Mouse (Mus musculus) embryonic facial prominence, embryonic 11.5 days (tissue): Measurements from ENCODE around the gene Galntl6. TPM values are rescaled to one million over a fixed set of nuclear protein-coding genes. Genes with fewer than 3 reads are reported as not detected.

Experiments
- ATAC-seq: fragments of 200-750 bp; cut with Nextera tagmentation; replicated peaks from 2 replicates; pipeline ENCODE4 v1.8.0; 2017; ENCODE audit warnings: low read depth; ENCODE audit not compliant: insufficient number of reproducible peaks, low FRiP score, low TSS enrichment
- DNase-seq: peaks from one replicate; pipeline ENCODE4 v3.0.0-alpha.2; 2015; ENCODE audit warnings: low spot score
- H3K27ac ChIP-seq: fragments of 300-500 bp; sonication (generic); replicated peaks from 2 replicates; pipeline ENCODE4 v1.5.1; 2014; ENCODE audit warnings: mild to moderate bottlenecking, low read depth, low read length, control low read depth
- H3K27me3 ChIP-seq: fragments of 300-500 bp; sonication (generic); 2 replicates; pipeline ENCODE4 v1.6.1; 2014; ENCODE audit warnings: mild to moderate bottlenecking, low read length, moderate library complexity, mixed read lengths; ENCODE audit not compliant: control insufficient read depth, insufficient read depth
- H3K36me3 ChIP-seq: fragments of 300-500 bp; sonication (generic); replicated peaks from 2 replicates; pipeline ENCODE4 v1.6.1; 2014; ENCODE audit warnings: low read depth, mild to moderate bottlenecking, low read length, moderate library complexity, mixed read lengths; ENCODE audit not compliant: control insufficient read depth, insufficient read depth
- H3K4me1 ChIP-seq: fragments of 300-500 bp; sonication (generic); 2 replicates; pipeline ENCODE4 v1.6.1; 2014; ENCODE audit warnings: low read length, mixed read lengths; ENCODE audit not compliant: control insufficient read depth, insufficient read depth
- H3K4me2 ChIP-seq: fragments of 300-500 bp; sonication (generic); 2 replicates; pipeline ENCODE4 v1.6.1; 2014; ENCODE audit warnings: low read depth, mild to moderate bottlenecking, control low read depth, low read length, moderate library complexity
- H3K4me3 ChIP-seq: fragments of 300-500 bp; sonication (generic); 2 replicates; pipeline ENCODE4 v1.5.1; 2014; ENCODE audit warnings: low read depth, low read length, control low read depth
- H3K9ac ChIP-seq: fragments of 300-500 bp; sonication (generic); replicated peaks from 2 replicates; pipeline ENCODE4 v1.6.1; 2014; ENCODE audit warnings: mild to moderate bottlenecking, control low read depth, low read length
- H3K9me3 ChIP-seq: fragments of 300-500 bp; sonication (generic); replicated peaks from 2 replicates; pipeline ENCODE4 v1.6.1; 2016; ENCODE audit warnings: mild to moderate bottlenecking, low read length, inconsistent platforms, mixed read lengths; ENCODE audit not compliant: control insufficient read depth
- WGBS: fragments of 180-500 bp; shearing (Covaris S2); extraction: QIAGEN DNeasy Blood & Tissue Kit; methylation state at CpG from one replicate; pipeline ENCODE4 v1.1.7; 2014; 5-methylcytosine and 5-hydroxymethylcytosine counted together
- polyA plus RNA-seq: library from polyadenylated mRNA; unstranded; fragments of >200 nt; fragmentation: Nextera tagmentation; extraction: Ambion mirVana; gene quantifications from 2 replicates; pipeline ENCODE4 v1.2.1, GENCODE M21; 2014

Gene Galntl6
- polyA plus RNA-seq, 1 experiment from 2014 or later = 0.74 TPM

- H3K27me3 ChIP-seq = no peaks in the 10 kb centered on the region
- no peak overlapping the region for H3K9ac ChIP-seq
- H3K4me3 ChIP-seq = no peak overlapping the region
- H3K36me3 ChIP-seq = no peaks in the 10 kb centered on the region
- H3K9me3 ChIP-seq = no peaks in the 10 kb centered on the region
- DNase-seq = no peak
- H3K4me2 ChIP-seq = no peak overlapping the region
- no peak for ATAC-seq
- no peaks in the 10 kb centered on the region for H3K4me1 ChIP-seq
- no peak overlapping the region for H3K27ac ChIP-seq
- WGBS = 75% methylated on average over 2 of the region's 2 CpGs
Observed at GRCm38 (mm10) chr8:57974093-57974492, 938.3 kb downstream of the Galntl6 start.

GRCm38 (mm10) chr8:57972832-57973231, 939.6 kb downstream of the Galntl6 start:
- Histone ChIP-seq H3K9ac (no peak overlapping the region), H3K36me3 (no peaks in the 10 kb centered on the region), H3K4me2 (no peak overlapping the region), H3K27me3 (no peaks in the 10 kb centered on the region), H3K4me1 (no peaks in the 10 kb centered on the region), H3K4me3 (no peak overlapping the region), H3K9me3 (no peaks in the 10 kb centered on the region), H3K27ac (no peak overlapping the region)
- ATAC-seq (no peak), DNase-seq (no peak)
- WGBS = 28% methylated on average over 3 of the region's 3 CpGs

- DNase-seq (peak; percentile 67), ATAC-seq (no peak)
- H3K4me2 ChIP-seq = no peak overlapping the region
- H3K36me3 ChIP-seq = no peaks in the 10 kb centered on the region
- no peaks in the 10 kb centered on the region for H3K4me1 ChIP-seq
- WGBS = 22% methylated on average over 6 of the region's 6 CpGs
- no peaks in the 10 kb centered on the region for H3K9me3 ChIP-seq
- H3K27me3 ChIP-seq = no peaks in the 10 kb centered on the region
- no peak overlapping the region for H3K4me3 ChIP-seq
- H3K27ac ChIP-seq = no peak overlapping the region
- no peak overlapping the region for H3K9ac ChIP-seq
Observed at GRCm38 (mm10) chr8:57966676-57967075, 945.8 kb downstream of the Galntl6 start.

GRCm38 (mm10) chr8:57965508-57965907, 946.9 kb downstream of the Galntl6 start:
- no peak; the same call in 1 of the 2 replicates for ATAC-seq
- no peak overlapping the region for H3K27ac ChIP-seq
- no peak overlapping the region for H3K4me2 ChIP-seq
- H3K36me3 ChIP-seq = no peaks in the 10 kb centered on the region
- no peak overlapping the region for H3K9ac ChIP-seq
- H3K4me1 ChIP-seq = no peaks in the 10 kb centered on the region
- H3K9me3 ChIP-seq = no peaks in the 10 kb centered on the region
- no peak for DNase-seq
- no peaks in the 10 kb centered on the region for H3K27me3 ChIP-seq
- H3K4me3 ChIP-seq = no peak overlapping the region
- WGBS = 42% methylated on average over 5 of the region's 5 CpGs

- Histone ChIP-seq H3K27me3 (no peaks in the 10 kb centered on the region), H3K9ac (no peak overlapping the region), H3K9me3 (no peaks in the 10 kb centered on the region), H3K4me3 (no peak overlapping the region), H3K36me3 (no peaks in the 10 kb centered on the region), H3K4me1 (no peaks in the 10 kb centered on the region), H3K4me2 (no peak overlapping the region), H3K27ac (no peak overlapping the region)
- ATAC-seq = no peak
- DNase-seq = no peak
- WGBS = 32% methylated on average over 12 of the region's 12 CpGs
Observed at GRCm38 (mm10) chr8:57962286-57963110, 949.9 kb downstream of the Galntl6 start.

- no peaks in the 10 kb centered on the region for H3K36me3 ChIP-seq
- WGBS = 48% methylated on average over 3 of the region's 3 CpGs
- H3K4me2 ChIP-seq = no peak overlapping the region
- H3K27me3 ChIP-seq = no peaks in the 10 kb centered on the region
- ATAC-seq (no peak), DNase-seq (no peak)
- no peaks in the 10 kb centered on the region for H3K4me1 ChIP-seq
- H3K9me3 ChIP-seq = no peaks in the 10 kb centered on the region
- no peak overlapping the region for H3K4me3 ChIP-seq
- no peak overlapping the region for H3K27ac ChIP-seq
- no peak overlapping the region for H3K9ac ChIP-seq
Observed at GRCm38 (mm10) chr8:57959136-57959535, 953.3 kb downstream of the Galntl6 start.

GRCm38 (mm10) chr8:57958121-57958901, 954.1 kb downstream of the Galntl6 start:
- ATAC-seq = peak; percentile 74
- Histone ChIP-seq H3K9me3 (no peaks in the 10 kb centered on the region), H3K27me3 (no peaks in the 10 kb centered on the region), H3K36me3 (no peaks in the 10 kb centered on the region), H3K4me1 (no peaks in the 10 kb centered on the region), H3K4me3 (no peak overlapping the region), H3K27ac (no peak overlapping the region), H3K9ac (no peak overlapping the region), H3K4me2 (no peak overlapping the region)
- DNase-seq = peak; percentile 66
- 18% methylated on average over 16 of the region's 16 CpGs for WGBS

GRCm38 (mm10) chr8:57955501-57955900, 956.9 kb downstream of the Galntl6 start:
- 82% methylated on average over 7 of the region's 7 CpGs for WGBS
- no peaks in the 10 kb centered on the region for H3K36me3 ChIP-seq
- DNase-seq = no peak
- no peaks in the 10 kb centered on the region for H3K27me3 ChIP-seq
- no peak for ATAC-seq
- no peak overlapping the region for H3K27ac ChIP-seq
- no peak overlapping the region for H3K4me3 ChIP-seq
- H3K9me3 ChIP-seq = no peaks in the 10 kb centered on the region
- no peak overlapping the region for H3K9ac ChIP-seq
- no peak overlapping the region for H3K4me2 ChIP-seq
- H3K4me1 ChIP-seq = no peaks in the 10 kb centered on the region
